Mouse (Mus musculus): ENCODE results near the gene Ranbp3l.

- no peak for TF ChIP-seq CTCF (IDR thresholded peaks at IDR 0.05; ENCODE audit: low read depth)
- no peak for TF ChIP-seq EP300 (optimal IDR thresholded peaks at IDR 0.05)
These were observed 23.5 kb downstream of the Ranbp3l start for GRCm38 (mm10) chr15:8991211-8991610.
